Mouse (Mus musculus): ENCODE data around the gene Arf1. TPM values are rescaled to one million over a fixed set of nuclear protein-coding genes. Genes with fewer than 3 reads are reported as not detected.

Gene Arf1
- polyA plus RNA-seq, 1 experiment from 2014 or later = 797 TPM

Other genes with a start within 250 kb of the Arf1 start
- 0.50 and 0.51 TPM in 2 replicates for gene Obscn, start 91.9 kb downstream of the Arf1 start, polyA plus RNA-seq (2015; fragmentation: Nextera tagmentation; extraction: Ambion mirVana)
- gene Iba57, start 64.5 kb downstream of the Arf1 start, polyA plus RNA-seq (2015; fragmentation: Nextera tagmentation; extraction: Ambion mirVana) = 6.9 and 8.5 TPM in 2 replicates
- gene Gjc2, start 45.1 kb downstream of the Arf1 start, polyA plus RNA-seq (2015; fragmentation: Nextera tagmentation; extraction: Ambion mirVana) = 0.36 and 0.67 TPM in 2 replicates
- 134 and 141 TPM in 2 replicates for gene Guk1, start 36.1 kb downstream of the Arf1 start, polyA plus RNA-seq (2015; fragmentation: Nextera tagmentation; extraction: Ambion mirVana)
- 103 and 104 TPM in 2 replicates for gene Mrpl55, start 25.8 kb downstream of the Arf1 start, polyA plus RNA-seq (2015; fragmentation: Nextera tagmentation; extraction: Ambion mirVana)
- 33.6 and 34.7 TPM in 2 replicates for gene 2310033P09Rik, start 19.9 kb downstream of the Arf1 start, polyA plus RNA-seq (2015; fragmentation: Nextera tagmentation; extraction: Ambion mirVana)
- gene Wnt3a, start 62.5 kb upstream of the Arf1 start, polyA plus RNA-seq (2015; fragmentation: Nextera tagmentation; extraction: Ambion mirVana) = not detected in 2 replicates
- gene Wnt9a, start 78.7 kb upstream of the Arf1 start, polyA plus RNA-seq (2015; fragmentation: Nextera tagmentation; extraction: Ambion mirVana) = 1.6 and 1.8 TPM in 2 replicates
- gene Prss38, start 147.4 kb upstream of the Arf1 start, polyA plus RNA-seq (2015; fragmentation: Nextera tagmentation; extraction: Ambion mirVana) = not detected in 2 replicates
- 13.0 and 13.6 TPM in 2 replicates for gene Jmjd4, start 221.8 kb upstream of the Arf1 start, polyA plus RNA-seq (2015; fragmentation: Nextera tagmentation; extraction: Ambion mirVana)
- gene Snap47, start 222.9 kb upstream of the Arf1 start, polyA plus RNA-seq (2015; fragmentation: Nextera tagmentation; extraction: Ambion mirVana) = 119 and 124 TPM in 2 replicates
- 9.3 and 9.6 TPM in 2 replicates for gene Zfp867, start 244.2 kb upstream of the Arf1 start, polyA plus RNA-seq (2015; fragmentation: Nextera tagmentation; extraction: Ambion mirVana)

Measured in kidney, embryonic 16.5 days (tissue).